Mouse (Mus musculus): ENCODE results near the gene Evx2.

GRCm38 (mm10) chr2:74652996-74653340 lies 6.4 kb downstream of the Evx2 start:
- TF ChIP-seq CTCF (conservative IDR thresholded peaks at IDR 0.05; ENCODE audit: low read length) (no peak), NANOG (IDR thresholded peaks at IDR 0.05; ENCODE audit: borderline replicate concordance, low read length) (no peak)
